Mouse (Mus musculus) lung, postnatal 4 days (tissue): ENCODE measurements at regions not wholly inside any gene's neighbourhood (a gene's known extent, or its start where the extent isn't known, plus 50 kb on each side); places are given as distances from the start of the nearest gene placed in this dataset.

Experiments used
- DNase-seq, 2 experiments: peaks; one replicate each; pipeline ENCODE4 v3.0.0; 2021

- DNase-seq = no peak
Measured at GRCm38 (mm10) chr13:84068365-84068764, 153.7 kb upstream of the Tmem161b start.
